Mouse (Mus musculus) testis, adult 2 months (tissue): ENCODE data around the gene Olfr366. TPM values are rescaled to one million over a fixed set of nuclear protein-coding genes. Genes with fewer than 3 reads are reported as not detected.
"Not testable (repeated sequence)": the region's sequence is repeated elsewhere in the genome, so short reads cannot be mapped to it uniquely, and the experiment has no call there.

Experiments
- H3K27ac ChIP-seq: fragments of 200-500 bp; 2 replicates; pipeline ENCODE4 v1.5.1; 2012; ENCODE audit warnings: low read depth, low read length; ENCODE audit not compliant: control insufficient read depth, insufficient read depth
- H3K27me3 ChIP-seq: fragments of 200-500 bp; 2 replicates; pipeline ENCODE4 v1.6.1; 2012; ENCODE audit warnings: mild to moderate bottlenecking, low read length, moderate library complexity; ENCODE audit not compliant: control insufficient read depth, insufficient read depth
- H3K36me3 ChIP-seq: fragments of 200-500 bp; 2 replicates; pipeline ENCODE4 v1.6.1; 2012; ENCODE audit warnings: mild to moderate bottlenecking, low read length; ENCODE audit not compliant: control insufficient read depth, insufficient read depth
- H3K4me1 ChIP-seq: fragments of 200-500 bp; 2 replicates; pipeline ENCODE4 v1.6.1; 2012; ENCODE audit warnings: low read length; ENCODE audit not compliant: control insufficient read depth, insufficient read depth
- H3K4me3 ChIP-seq: fragments of 200-500 bp; 2 replicates; pipeline ENCODE4 v1.5.1; 2012; ENCODE audit warnings: low read depth, mild to moderate bottlenecking, low read length, moderate library complexity, mixed read lengths; ENCODE audit not compliant: control insufficient read depth
- CTCF ChIP-seq: fragments of 200-500 bp; IDR thresholded peaks from 2 replicates; pipeline ENCODE4 v1.5.1; 2012; ENCODE audit warnings: low read depth, mild to moderate bottlenecking, inconsistent platforms, low read length, moderate library complexity; ENCODE audit not compliant: control insufficient read depth, insufficient read depth, insufficient replicate concordance
- POLR2A ChIP-seq: fragments of 200-500 bp; IDR thresholded peaks from 2 replicates; pipeline ENCODE4 v1.6.1; 2012; ENCODE audit warnings: low read depth, mild to moderate bottlenecking, inconsistent platforms, low read length, moderate library complexity; ENCODE audit not compliant: control insufficient read depth
- polyA plus RNA-seq: library from polyadenylated mRNA; depleted of rRNA; stranded (reverse); fragments of >200 nt; gene quantifications from 2 replicates; pipeline ENCODE4 v1.2.3, GENCODE M21; 2012; rRNA removed

The Olfr366 gene
- polyA plus RNA-seq = not detected in 2 replicates

GRCm38 (mm10) chr2:37211274-37211673, at the start of gene Olfr366:
TSS of gene Olfr366 (plus strand) at chr2:37211574.
- Histone ChIP-seq H3K27me3 (no peaks in the 10 kb centered on the region), H3K4me3 (no peak within 1 kb of the TSS), H3K4me1 (peaks cover 2% of the 10 kb centered on the region; the same call in 1 of the 2 replicates), H3K36me3 (no peaks in the 10 kb centered on the region), H3K27ac (no peak within 1 kb of the TSS)
- TF ChIP-seq CTCF (no peak), POLR2A (no peak)

GRCm38 (mm10) chr2:37187898-37188297, 23.5 kb upstream of the Olfr366 start, which contains the start of gene Olfr365:
TSS of gene Olfr365 (plus strand) at chr2:37188198.
- Histone ChIP-seq H3K27ac (no peak within 1 kb of the TSS), H3K27me3 (no peaks in the 10 kb centered on the region), H3K4me3 (no peak within 1 kb of the TSS), H3K36me3 (no peaks in the 10 kb centered on the region), H3K4me1 (no peaks in the 10 kb centered on the region)
- TF ChIP-seq POLR2A (no peak), CTCF (no peak)

GRCm38 (mm10) chr2:37261781-37262180, 50.4 kb downstream of the Olfr366 start:
- not testable (repeated sequence) for H3K27ac ChIP-seq

More at GRCm38 (mm10) chr2:37261781-37262180, 50.4 kb downstream of the Olfr366 start:
- not testable (repeated sequence) for H3K4me1 ChIP-seq, H3K36me3 ChIP-seq, H3K4me3 ChIP-seq, H3K27me3 ChIP-seq

Other genes with a start within 250 kb of the Olfr366 start
- 0.59 and 0.62 TPM in 2 replicates for gene Olfr357, start 217.7 kb upstream of the Olfr366 start, polyA plus RNA-seq
- not detected in 2 replicates for gene Olfr358, start 202.2 kb upstream of the Olfr366 start, polyA plus RNA-seq
- gene Olfr360, start 145.8 kb upstream of the Olfr366 start, polyA plus RNA-seq = not detected in 2 replicates
- 0.11 and 0.58 TPM in 2 replicates for gene Olfr361, start 122.3 kb upstream of the Olfr366 start, polyA plus RNA-seq
- gene Olfr362, start 93.7 kb upstream of the Olfr366 start, polyA plus RNA-seq = 0.07 TPM in 2 replicates
- not detected in 2 replicates for gene Olfr364-ps1, start 72.3 kb upstream of the Olfr366 start, polyA plus RNA-seq
- not detected in 2 replicates for gene Olfr365, start 23.4 kb upstream of the Olfr366 start, polyA plus RNA-seq
- 0.11 and 0.14 TPM in 2 replicates for gene Olfr368, start 114.9 kb downstream of the Olfr366 start, polyA plus RNA-seq
- gene Pdcl, start 147.8 kb downstream of the Olfr366 start, polyA plus RNA-seq = 2.5 and 3.7 TPM in 2 replicates
- gene Rc3h2, start 211.3 kb downstream of the Olfr366 start, polyA plus RNA-seq = 7.2 and 8.2 TPM in 2 replicates
- 2.0 and 2.5 TPM in 2 replicates for gene Zbtb26, start 231.6 kb downstream of the Olfr366 start, polyA plus RNA-seq
- 1.5 and 2.2 TPM in 2 replicates for gene Zbtb6, start 231.6 kb downstream of the Olfr366 start, polyA plus RNA-seq
- 8.3 and 10.3 TPM in 2 replicates for gene Rabgap1, start 231.7 kb downstream of the Olfr366 start, polyA plus RNA-seq